Mouse (Mus musculus) kidney, postnatal 14 days (tissue): ENCODE measurements around the gene Ttc25.
"Not testable (repeated sequence)": the region's sequence is repeated elsewhere in the genome, so short reads cannot be mapped to it uniquely, and the experiment has no call there.

Experiments
- DNase-seq: peaks from one replicate; pipeline ENCODE4 v3.0.0; 2022; ENCODE audit warnings: mixed read lengths

The Ttc25 gene

DNA sequence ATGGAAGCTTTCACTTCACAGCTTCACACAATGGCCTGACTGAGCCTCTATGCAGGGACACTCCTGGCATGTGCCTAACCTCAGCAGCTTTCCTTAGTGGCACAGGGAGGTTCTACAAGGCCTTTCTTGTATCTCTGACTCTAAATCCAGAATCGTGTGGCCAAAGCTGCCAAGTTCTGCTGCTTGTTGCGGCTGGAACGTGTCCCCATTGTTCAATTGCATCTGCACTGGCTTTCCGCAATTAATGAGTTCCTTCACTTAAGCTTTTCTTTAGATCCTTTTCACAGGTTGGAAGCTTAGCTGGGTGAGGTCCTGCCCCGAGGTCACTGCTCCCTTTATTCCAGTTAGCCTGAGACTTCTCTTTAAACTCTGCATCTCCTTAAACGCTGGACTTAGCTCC, 11.5 kb upstream of the Ttc25 start:
- no peak for DNase-seq

DNA sequence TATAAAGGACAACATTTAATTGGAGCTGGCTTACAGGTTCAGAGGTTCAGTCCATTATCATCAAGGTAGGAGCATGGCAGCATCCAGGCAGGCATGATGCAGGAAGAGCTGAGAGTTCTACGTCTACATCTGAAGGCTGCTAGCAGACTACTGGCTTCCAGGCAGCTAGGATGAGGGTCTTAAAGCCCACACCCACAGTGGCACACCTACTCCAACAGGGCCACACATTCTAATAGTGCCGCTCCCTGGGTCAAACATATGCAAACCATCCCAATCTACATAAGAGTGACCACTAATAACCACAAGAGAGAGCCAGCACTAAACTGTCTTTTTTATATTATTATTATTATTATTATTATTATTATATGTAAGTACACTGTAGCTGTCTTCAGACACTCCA, 11.0 kb upstream of the Ttc25 start:
- DNase-seq, result not testable (repeated sequence)

DNA sequence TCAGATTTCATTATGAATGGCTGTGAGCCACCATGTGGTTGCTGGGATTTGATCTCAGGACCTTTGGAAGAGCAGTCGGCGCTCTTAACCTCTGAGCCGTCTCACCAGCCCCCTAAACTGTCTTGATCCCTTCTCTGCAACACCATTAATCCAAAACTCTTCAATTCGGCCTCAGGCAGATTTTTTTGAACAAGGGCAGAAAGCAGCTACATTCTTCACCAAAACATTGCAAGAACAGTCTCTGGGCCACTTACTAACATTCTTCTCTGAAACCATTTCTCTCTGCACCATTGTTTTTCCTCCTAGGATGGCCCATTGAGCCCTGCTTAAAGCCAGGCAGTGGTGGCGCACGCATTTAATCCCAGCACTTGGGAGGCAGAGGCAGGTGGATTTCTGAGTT, 10.6 kb upstream of the Ttc25 start:
- DNase-seq, result not testable (repeated sequence)

DNA sequence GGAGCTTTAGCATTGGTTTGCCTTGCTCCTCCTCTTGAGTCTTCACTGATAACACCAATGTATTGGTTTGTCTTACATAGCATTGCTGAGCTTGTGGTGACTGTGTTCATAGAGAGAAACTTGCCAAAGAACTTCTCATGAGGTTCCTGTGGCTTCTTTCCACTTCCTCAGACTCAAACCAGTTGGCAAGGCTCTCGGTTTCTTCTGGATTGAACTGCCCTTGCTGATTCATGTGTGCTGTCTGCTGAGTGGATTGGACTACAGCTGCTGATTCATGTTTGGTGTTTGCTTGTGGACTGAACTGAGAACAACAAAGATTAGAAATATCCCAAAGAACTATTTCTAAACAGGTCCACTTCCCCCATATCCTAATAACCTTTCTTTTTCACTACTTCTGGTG, 9.4 kb upstream of the Ttc25 start:
- DNase-seq, result no peak

DNA sequence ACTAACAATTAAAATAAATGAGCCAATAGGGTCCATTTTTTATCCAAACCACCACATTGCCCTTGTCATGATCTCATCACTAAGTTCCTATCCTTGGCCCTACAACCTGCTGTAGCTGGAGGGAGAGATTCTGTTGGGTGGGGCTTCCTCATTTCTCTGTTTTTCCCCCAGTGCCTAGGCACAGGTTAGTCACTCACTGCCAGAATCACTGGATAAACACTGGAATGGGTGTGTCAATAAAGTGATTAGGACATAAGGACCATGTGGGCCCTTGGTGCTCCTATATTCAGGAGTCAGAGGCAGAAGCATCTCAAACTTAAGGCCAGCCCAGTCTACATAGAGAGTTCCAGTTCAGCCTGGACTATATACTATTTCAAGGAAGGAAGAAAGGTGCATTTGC, 8.9 kb upstream of the Ttc25 start:
- no peak for DNase-seq

DNA sequence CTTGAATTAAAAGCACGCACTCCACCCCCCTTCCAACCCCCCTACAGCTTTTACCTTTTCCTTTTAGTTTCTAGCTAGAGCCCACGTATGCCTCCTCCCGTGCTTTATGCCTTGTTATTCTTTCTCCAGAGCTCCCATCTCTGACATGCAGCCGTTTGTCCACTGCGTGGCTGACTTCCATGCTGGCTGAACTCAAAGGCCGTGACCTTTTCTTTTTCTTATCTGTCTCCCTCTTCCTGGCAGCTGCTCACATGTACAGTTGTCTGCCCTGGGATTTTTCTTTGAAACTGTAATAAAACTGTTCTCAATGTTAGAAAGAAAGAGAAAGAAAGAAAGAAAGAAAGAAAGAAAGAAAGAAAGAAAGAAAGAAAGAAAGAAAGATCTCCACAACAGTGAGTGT, 4.4 kb upstream of the Ttc25 start:
- DNase-seq, result no peak

DNA sequence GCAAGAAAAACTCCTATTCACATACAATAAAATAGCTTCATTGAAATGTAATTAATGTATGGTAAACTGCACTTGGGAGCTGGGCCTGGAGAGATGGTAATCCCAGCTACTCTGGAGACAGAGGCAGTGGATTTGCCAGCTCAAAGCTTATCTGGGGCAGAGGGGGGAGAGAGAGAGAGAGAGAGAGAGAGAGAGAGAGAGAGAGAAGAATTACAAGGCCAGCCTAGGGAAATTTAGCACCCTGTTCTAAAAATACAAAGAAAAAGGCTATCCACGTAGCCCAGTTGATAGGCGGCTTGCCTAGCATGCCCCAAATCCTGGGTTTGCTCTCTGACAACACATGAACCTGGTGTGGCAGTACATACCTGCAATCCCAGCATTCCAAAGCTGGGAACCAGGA, 3.8 kb upstream of the Ttc25 start:
- DNase-seq, result no peak

DNA sequence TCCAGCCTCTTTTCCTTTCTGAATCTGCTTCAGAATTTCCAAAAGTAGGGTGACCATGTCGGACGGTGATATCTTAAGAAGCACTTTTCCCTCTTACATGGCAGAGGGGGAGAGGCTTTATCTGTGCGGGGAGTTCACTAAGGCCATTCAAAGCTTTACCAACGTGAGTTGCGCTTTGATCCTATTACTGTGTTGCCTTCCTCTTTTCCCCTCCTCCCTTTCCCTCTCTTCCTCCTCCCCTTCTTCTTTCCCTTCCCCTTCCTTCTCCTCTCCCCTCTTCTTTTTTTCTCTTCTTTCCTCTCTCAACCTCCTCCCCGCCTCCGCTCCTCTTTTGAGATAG, 309 bp downstream of the Ttc25 start:
- DNase-seq, result no peak

DNA sequence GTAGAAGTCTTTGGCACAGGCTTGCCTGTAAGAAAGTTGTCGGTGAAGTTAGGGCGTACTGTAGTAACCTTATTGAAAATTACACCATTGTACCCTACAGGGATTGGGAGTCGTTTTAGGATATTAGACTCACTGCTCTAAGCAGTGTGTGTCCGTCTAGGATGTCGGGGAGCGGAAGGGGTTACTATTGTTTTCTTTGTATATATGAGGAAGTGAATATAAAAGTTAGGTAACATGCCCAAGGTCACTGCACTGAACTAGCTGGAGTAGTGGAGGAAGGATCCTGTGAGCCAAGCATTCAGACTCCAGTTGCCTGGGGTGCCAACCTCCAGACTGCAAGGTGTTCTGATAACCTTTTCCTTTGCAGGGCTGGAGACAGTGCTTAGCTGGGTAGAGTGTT, 1.5 kb downstream of the Ttc25 start:
- no peak for DNase-seq

DNA sequence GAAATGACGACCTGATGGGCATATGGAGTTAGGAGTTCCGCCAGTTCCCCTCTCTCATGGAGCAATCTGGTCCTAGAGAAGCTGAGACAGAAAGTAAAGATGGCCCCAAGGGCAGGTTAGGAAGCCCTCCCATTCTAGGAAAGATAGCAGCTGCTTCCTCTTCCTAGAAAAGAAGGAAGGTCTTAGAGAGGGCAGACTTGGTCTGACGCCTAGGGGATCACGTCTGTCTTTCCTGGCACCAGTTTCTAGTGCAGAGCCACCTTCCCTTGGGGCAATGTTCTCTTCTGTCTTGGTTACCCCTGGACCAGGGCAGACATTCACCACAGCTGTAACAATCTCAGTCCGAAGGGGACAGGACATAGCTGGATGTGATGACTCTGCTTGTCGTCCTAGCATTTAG, 2.7 kb downstream of the Ttc25 start:
- DNase-seq, result no peak

DNA sequence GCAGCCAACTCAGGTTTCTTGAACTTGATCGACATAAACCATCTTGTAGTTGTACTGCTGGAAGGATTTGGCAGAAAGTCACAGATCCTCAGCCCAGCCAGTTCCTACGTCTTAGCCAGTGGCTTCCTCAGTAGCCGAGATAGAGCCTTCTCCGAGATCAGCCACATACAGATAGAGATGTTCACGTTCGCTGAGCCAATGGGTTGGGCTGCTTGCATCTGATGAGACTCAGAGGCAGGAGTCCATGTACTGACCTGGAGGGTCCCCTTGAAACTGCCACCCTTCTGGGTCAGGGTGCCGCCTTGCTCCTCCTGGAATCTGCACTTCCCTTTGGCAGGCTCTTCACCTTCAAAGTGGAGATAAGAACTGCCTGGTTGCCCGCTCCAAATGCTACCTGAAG, 4.1 kb downstream of the Ttc25 start:
- DNase-seq, result no peak

DNA sequence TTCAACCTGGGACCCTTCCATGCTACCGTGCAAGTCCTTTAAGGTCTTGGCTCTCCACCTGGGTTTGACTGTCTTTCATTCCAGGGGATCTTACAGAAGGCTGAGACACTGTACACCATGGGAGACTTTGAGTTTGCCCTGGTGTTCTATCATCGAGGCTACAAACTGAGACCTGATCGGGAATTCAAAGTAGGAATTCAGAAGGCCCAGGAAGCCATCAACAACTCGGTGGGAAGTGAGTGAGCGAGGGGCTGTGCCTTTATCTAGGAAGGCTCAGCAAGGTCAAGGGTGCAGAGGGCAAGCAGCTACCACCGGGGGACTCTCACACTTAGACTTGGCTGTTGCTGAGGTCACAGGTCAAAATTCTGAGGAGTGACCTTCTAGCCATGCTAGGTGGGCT, 4.7 kb downstream of the Ttc25 start:
- no peak for DNase-seq

DNA sequence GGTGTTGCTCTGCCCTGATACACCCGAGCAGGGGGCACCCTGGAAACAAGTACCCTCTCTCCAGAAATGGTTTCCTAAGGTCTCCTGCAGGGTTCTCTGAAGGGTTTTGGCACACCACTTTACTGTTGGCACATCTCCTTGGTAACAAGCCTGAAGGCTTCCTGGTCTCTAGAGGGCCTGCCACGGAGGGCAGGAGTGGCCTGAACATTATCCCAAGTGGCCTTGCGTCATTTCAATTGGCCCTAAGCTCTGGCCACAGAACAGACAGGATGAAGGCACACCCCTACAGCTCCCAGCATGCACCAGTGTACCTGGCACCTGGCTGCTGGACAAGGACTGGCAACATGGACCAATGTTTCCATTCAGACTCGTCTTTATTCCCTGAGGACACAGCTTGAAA, 7.4 kb downstream of the Ttc25 start:
- DNase-seq, result no peak

DNA sequence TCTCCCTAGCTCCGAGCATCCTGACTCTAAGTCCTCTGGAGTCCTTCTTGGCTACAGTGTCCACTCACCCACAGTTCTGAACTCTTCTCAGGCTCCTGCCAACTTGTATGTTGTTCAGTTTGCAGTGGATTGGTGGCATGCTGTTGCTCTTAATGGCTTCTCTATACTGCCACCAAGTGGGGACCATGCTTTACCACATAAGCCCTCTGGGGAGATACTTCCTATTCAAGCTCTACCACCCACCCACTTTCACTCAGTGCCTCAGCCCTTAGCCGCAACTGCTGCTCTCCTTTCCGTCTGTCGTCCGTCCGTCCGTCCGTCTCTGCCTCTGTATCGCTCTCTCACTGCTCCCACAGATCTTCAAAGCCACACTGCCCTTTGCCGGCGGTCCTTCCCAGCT, 10.2 kb downstream of the Ttc25 start:
- DNase-seq, result peak; percentile 76

DNA sequence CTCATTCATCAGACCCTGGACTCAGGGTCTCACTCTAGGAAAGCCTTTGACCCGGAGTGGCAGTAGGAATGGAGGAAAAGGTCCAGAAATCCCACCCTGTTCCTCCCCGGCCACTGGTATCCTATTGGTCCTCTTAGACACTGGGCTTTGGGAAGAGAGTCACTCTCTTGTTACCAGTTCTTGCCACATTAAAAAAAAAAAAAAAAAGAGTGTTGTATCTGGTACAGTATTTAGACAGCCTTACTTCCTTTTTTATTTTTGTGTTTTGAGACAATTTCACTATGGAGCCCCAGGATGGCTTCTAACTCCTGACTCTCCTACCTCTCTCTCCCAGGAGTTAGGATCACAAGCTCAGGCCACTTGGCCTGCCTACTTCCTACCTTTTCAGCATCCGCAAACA, 12.2 kb downstream of the Ttc25 start:
- no peak for DNase-seq

DNA sequence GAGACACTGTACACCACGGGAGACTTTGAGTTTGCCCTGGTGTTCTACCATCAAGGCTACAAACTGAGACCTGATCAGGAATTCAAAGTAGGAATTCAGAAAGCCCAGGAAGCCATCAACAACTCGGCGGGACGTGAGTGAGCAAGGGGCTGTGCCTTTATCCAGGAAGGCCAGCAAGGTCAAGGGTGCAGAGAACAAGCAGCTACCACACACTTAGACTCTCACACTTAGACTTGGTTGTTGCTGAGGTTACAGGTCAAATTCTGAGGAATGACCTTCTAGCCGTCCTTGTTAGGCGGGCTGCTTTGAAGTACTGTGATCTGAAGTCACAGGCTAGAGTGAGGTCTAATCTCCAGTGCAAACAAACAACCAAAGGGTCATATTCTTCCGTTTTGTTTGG, 14.1 kb downstream of the Ttc25 start:
- DNase-seq, result no peak

DNA sequence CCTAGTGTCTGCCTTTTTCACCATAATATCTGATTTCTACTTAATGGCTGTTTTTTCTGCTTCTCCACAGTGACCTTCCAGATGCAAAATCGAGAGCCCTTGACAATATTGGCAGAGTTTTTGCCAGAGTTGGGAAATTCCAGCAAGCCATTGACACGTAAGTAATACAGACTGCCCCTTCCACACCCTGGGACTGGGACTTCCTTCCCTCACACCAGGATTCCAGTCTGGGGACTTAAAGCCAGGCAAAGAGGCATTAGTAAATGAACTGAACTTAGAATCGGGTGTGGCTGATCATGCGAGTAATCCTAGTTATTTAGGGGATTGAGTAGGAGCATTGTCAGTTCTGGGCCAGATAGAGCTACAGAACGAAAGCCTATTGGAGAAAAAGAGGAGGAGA, 16.3 kb downstream of the Ttc25 start:
- DNase-seq, result no peak

DNA sequence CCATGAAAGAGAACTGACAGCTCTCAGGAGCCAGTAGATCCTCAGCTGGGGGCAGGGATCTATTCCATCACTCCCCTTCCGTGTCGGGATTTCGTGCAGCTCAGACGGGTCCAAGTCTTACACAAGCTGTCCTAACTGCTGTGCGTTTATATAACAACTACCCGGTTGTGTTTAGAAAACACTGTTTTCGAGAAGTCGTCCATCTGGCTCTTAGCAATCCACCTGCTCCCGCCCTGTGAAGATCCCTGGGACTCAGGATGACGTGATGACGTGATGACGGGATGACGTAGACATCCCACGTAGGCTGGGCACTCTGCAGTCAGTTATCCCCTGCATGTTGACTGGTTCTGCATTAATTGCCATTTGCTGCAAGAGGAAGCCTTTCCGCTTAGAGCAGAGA, 18.9 kb downstream of the Ttc25 start:
- DNase-seq, result no peak

DNA sequence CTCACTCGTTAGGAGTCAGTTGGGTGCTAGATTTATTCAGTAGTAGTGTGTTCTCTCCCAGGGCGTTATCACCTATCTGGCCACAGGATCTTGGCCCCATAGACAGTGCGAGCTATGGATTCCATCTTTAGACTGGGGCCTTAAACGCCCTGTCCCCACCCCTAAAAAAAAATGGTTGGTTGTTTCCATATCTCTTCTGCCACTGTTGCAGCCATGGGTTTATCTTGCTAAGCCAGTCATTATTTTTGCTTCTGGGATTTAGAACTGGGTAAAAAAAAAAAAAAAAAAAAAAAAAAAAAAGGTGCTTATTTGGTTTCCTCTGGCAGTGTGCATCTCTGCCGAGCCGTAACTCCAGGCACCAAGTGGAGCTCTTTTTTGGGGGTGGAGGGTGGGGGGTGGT, 19.3 kb downstream of the Ttc25 start:
- DNase-seq, result no peak

DNA sequence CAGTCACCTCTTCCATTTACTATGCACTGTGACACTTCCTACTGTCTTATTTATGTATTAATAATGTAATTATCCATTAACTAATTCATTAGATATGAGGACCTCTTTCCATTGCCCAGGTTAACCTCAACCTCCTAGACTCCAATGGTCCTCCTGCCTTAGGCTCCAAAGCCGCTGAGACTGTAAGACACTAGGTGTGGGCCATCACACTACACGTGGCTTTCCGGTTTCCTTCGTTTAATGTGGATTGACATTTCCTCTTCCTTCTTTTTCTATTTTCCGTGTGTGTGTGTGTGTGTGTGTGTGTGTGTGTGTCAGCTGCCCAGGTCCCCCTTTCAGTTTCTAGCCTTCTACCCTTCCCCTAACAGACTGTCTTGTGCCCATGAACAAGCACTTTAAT, 21.8 kb downstream of the Ttc25 start:
- no peak for DNase-seq

DNA sequence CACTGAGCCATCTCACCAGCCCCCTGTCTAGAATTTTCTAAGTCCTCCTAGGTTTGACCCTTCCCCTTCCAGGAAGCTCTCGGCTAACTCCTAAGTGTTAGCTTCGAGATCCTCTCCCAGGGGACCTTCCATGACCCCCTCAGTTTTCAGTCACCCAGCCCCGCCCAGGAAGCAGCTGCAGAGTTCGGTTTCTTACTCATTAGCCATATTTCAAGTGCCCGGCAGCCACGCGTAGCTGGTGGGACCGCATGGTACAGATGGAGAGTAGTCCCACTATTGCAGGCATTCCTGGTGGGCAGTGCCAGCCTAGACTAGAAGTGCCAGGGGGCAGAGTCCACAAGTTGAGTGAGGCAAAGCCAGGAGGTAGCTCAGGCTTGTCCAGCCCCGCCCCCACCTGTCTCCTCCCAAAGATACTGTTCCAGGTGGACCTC, 22.4 kb downstream of the Ttc25 start:
- peak; percentile 62 for DNase-seq

DNA sequence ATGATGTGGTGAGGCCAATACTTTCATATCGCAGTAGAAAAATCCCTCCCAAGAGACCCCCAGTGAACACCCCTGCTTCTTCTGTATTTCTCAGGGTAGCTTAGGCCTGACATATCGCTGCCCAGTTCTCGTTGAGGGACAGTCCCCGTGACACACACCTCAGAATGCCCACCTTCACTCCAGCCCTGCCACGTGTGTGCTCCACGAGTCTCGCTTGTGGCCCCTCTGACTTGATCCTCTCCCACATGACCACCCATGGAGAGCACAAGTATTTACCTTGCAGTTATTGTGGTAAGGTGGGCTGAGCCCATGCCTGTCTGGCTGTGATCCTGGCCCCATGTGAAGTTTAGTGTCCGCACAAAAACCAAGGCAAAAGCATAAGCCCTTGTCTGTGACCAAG, 23.3 kb downstream of the Ttc25 start:
- DNase-seq, result no peak

DNA sequence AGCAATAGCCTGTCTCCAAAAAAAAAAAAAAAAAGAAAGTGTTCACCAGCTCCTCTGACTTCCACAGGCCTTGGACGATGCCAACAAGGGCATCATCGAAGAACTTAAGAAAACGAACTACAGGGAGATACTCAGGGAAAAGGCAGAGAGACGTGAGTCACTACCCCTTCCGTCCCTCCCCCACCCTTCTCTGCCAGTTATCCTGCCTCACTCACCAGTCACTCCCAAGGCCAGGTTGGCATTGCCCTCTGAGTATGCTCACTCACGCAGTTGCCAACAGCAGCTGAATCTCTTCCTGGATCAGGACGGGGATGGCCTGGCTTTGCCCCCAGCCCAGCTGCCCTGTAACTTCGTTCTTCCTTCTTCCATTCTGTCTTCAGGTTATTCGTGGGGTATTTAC, 24.4 kb downstream of the Ttc25 start:
- no peak for DNase-seq

DNA sequence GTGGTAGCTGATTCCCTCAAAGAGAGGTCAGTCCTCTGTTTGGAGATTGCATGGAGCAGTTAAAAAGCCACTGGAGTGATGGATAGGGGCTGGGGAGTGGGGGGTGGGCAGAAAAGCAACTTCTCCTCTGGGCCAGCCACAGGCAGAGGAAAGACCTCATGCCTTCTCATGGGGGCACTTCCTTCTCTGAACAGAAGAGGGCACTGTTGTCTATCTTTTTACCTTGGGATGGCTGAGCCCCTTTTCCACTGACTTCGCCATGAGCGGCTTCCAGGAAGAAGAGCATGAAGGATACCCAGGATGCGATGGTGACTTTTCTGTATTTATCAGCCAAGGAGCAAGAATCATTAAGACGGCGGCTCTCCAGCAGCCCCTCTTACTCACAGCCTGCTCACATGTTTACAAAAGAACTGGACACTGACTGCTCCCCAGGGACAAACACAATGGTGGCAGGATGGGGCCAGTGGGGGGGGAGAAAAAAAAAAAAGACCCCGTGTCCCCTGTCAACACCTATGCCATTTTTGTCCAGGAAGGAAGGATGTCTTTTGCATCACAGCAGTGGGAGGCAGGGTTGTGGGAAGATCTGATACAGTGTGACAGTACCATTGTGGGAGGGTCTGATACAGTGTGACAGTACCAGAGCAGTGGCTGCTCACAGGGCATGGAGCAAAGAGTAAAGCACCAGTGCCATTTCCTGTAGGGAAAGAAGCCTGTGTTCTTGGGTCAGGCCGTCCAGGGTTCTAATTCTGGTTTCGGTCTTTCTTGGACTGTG, 25.2 kb downstream of the Ttc25 start:
- peak; percentile 85 for DNase-seq

DNA sequence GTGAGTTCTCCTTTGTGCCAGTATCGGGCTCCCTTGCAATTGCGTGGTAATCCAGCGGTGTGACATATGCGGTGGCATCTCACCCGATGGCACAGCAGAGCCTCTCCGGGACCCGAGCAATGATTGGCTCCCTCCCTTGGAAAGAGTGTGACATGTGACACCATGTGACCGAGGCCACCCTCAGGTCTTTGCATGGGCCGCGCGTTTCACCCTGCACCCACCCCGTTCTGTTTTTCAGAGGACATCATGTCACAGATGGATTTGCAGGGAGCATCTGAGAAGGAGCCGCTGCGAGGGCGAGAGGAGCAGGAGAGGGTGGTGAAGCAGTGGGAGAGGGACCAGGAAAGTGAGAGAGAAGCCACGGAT, 25.8 kb downstream of the Ttc25 start:
- no peak for DNase-seq

DNA sequence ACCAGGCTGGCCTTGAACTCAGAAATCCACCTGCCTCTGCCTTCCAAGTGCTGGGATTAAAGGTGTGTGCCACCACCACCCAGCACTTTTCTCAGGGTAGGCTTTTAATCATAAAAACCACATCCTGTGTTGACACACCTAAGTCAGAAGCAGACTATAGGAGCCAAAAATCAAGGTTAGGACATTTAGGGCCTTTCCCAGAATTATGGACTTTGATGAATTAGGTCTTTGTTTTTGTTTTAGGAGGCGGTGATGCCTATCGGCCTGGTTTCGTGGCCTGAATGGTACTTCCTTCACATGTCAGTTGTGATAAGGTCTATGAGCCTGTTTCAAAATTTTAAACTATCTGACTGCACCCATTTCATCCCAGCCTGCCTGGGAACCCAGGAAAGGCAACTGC, 28.8 kb downstream of the Ttc25 start:
- no peak for DNase-seq
